Mouse (Mus musculus): Measurements from ENCODE around the gene Ryr2. TPM values are rescaled to one million over a fixed set of nuclear protein-coding genes. Genes with fewer than 3 reads are reported as not detected.

Gene Ryr2
- polyA plus RNA-seq, 2 experiments, result 0.16 to 0.19 TPM

- Histone ChIP-seq H3K9ac (replicated peaks) (no peak overlapping the region), H3K4me3 (ENCODE audit: insufficient read depth in 1 of 2, low read depth in 2 of 2, low read length in 2 of 2) (no peak overlapping the region), H3K4me2 (ENCODE audit: low read depth) (no peak overlapping the region), H3K36me3 (replicated peaks; ENCODE audit: control insufficient read depth, insufficient read depth, low read depth) (no peaks in the 10 kb centered on the region), H3K9me3 (ENCODE audit: control insufficient read depth, low read length) (no peaks in the 10 kb centered on the region), H3K4me1 (replicated peaks; ENCODE audit: control insufficient read depth in 2 of 2, insufficient read depth in 2 of 2, low read length in 1 of 2) (no peaks in the 10 kb centered on the region), H3K27ac (no peak overlapping the region), H3K27me3 (ENCODE audit: control insufficient read depth, insufficient read depth, low read length) (no peaks in the 10 kb centered on the region)
- WGBS (ENCODE audit: insufficient replicate concordance), result 64% methylated on average over 8 of the region's 8 CpGs
- no peak for ATAC-seq (ENCODE audit: insufficient read depth)
- TF ChIP-seq CTCF (IDR thresholded peaks at IDR 0.05; ENCODE audit: low read depth) (no peak), EP300 (IDR thresholded peaks at IDR 0.05; ENCODE audit: low read depth) (no peak)
- DNase-seq (ENCODE audit: low read depth in 3 of 3, low spot score in 3 of 3), result no peak
Measured at GRCm38 (mm10) chr13:12115551-12115950, 8.8 kb upstream of the Ryr2 start.

GRCm38 (mm10) chr13:12114816-12115215 lies 8.1 kb upstream of the Ryr2 start:
- WGBS (ENCODE audit: insufficient replicate concordance), result 54% methylated on average over 1 of the region's 1 CpGs
- Histone ChIP-seq H3K27me3 (ENCODE audit: control insufficient read depth, insufficient read depth, low read length) (no peaks in the 10 kb centered on the region), H3K9ac (replicated peaks) (no peak overlapping the region), H3K4me3 (ENCODE audit: insufficient read depth in 1 of 2, low read depth in 2 of 2, low read length in 2 of 2) (no peak overlapping the region), H3K4me2 (ENCODE audit: low read depth) (no peak overlapping the region), H3K27ac (no peak overlapping the region), H3K4me1 (replicated peaks; ENCODE audit: control insufficient read depth in 2 of 2, insufficient read depth in 2 of 2, low read length in 1 of 2) (no peaks in the 10 kb centered on the region), H3K9me3 (ENCODE audit: control insufficient read depth, low read length) (no peaks in the 10 kb centered on the region), H3K36me3 (replicated peaks; ENCODE audit: control insufficient read depth, insufficient read depth, low read depth) (no peaks in the 10 kb centered on the region)
- no peak for DNase-seq (ENCODE audit: low read depth in 3 of 3, low spot score in 3 of 3)
- no peak for TF ChIP-seq CTCF (IDR thresholded peaks at IDR 0.05; ENCODE audit: low read depth)
- no peak for ATAC-seq (ENCODE audit: insufficient read depth)

GRCm38 (mm10) chr13:12108955-12109354 lies 2.2 kb upstream of the Ryr2 start:
- Histone ChIP-seq H3K27ac (no peak overlapping the region), H3K9me3 (ENCODE audit: control insufficient read depth, low read length) (no peaks in the 10 kb centered on the region), H3K4me3 (ENCODE audit: insufficient read depth in 1 of 2, low read depth in 2 of 2, low read length in 2 of 2) (no peak overlapping the region), H3K36me3 (replicated peaks; ENCODE audit: control insufficient read depth, insufficient read depth, low read depth) (no peaks in the 10 kb centered on the region), H3K4me1 (replicated peaks; ENCODE audit: control insufficient read depth in 2 of 2, insufficient read depth in 2 of 2, low read length in 1 of 2) (no peaks in the 10 kb centered on the region), H3K27me3 (ENCODE audit: control insufficient read depth, insufficient read depth, low read length) (peaks cover 36% of the 10 kb centered on the region), H3K4me2 (ENCODE audit: low read depth) (no peak overlapping the region), H3K9ac (replicated peaks) (no peak overlapping the region)
- 0 out of 2 replicates have a peak, but pooled peaks have one; percentile 54 for ATAC-seq (ENCODE audit: insufficient read depth)
- no peak for DNase-seq (ENCODE audit: low read depth in 3 of 3, low spot score in 3 of 3)
- WGBS (ENCODE audit: insufficient replicate concordance), result 50% methylated on average over 1 of the region's 1 CpGs
- TF ChIP-seq CTCF (IDR thresholded peaks at IDR 0.05; ENCODE audit: low read depth) (no peak), EP300 (IDR thresholded peaks at IDR 0.05; ENCODE audit: low read depth) (no peak)

- peaks cover 36% of the 10 kb centered on the region for H3K27me3 ChIP-seq (ENCODE audit: control insufficient read depth, insufficient read depth, low read length)
- TF ChIP-seq CTCF (IDR thresholded peaks at IDR 0.05; ENCODE audit: low read depth), result no peak
- TF ChIP-seq EP300 (IDR thresholded peaks at IDR 0.05; ENCODE audit: low read depth), result no peak
- no peak for DNase-seq (ENCODE audit: low read depth in 3 of 3, low spot score in 3 of 3)
- H3K9ac ChIP-seq (replicated peaks), result no peak overlapping the region
- H3K9me3 ChIP-seq (ENCODE audit: control insufficient read depth, low read length), result no peaks in the 10 kb centered on the region
- H3K36me3 ChIP-seq (replicated peaks; ENCODE audit: control insufficient read depth, insufficient read depth, low read depth), result no peaks in the 10 kb centered on the region
- under 1% methylated on average over 66 of the region's 67 CpGs for WGBS (ENCODE audit: insufficient replicate concordance)
- no peak overlapping the region for H3K27ac ChIP-seq
- no peaks in the 10 kb centered on the region for H3K4me1 ChIP-seq (replicated peaks; ENCODE audit: control insufficient read depth in 2 of 2, insufficient read depth in 2 of 2, low read length in 1 of 2)
- peak overlapping the region; percentile 10 to 44; a peak in 3 of 4 replicates for H3K4me3 ChIP-seq (ENCODE audit: insufficient read depth in 1 of 2, low read depth in 2 of 2, low read length in 2 of 2)
- 0 out of 2 replicates have a peak, but pooled peaks have one; percentile 9 for ATAC-seq (ENCODE audit: insufficient read depth)
- peak overlapping the region; percentile 60 for H3K4me2 ChIP-seq (ENCODE audit: low read depth)
Measured at GRCm38 (mm10) chr13:12105830-12106628, 716 bp downstream of the Ryr2 start.

GRCm38 (mm10) chr13:12105231-12105829 lies 1.4 kb downstream of the Ryr2 start:
- Histone ChIP-seq H3K9ac (replicated peaks) (no peak overlapping the region), H3K4me1 (replicated peaks; ENCODE audit: control insufficient read depth in 2 of 2, insufficient read depth in 2 of 2, low read length in 1 of 2) (peaks cover 0 to 4% of the 10 kb centered on the region in 2 experiments; a peak in 2 of 4 replicates), H3K36me3 (replicated peaks; ENCODE audit: control insufficient read depth, insufficient read depth, low read depth) (no peaks in the 10 kb centered on the region), H3K27ac (no peak overlapping the region), H3K4me2 (ENCODE audit: low read depth) (no peak overlapping the region), H3K9me3 (ENCODE audit: control insufficient read depth, low read length) (no peaks in the 10 kb centered on the region), H3K27me3 (ENCODE audit: control insufficient read depth, insufficient read depth, low read length) (peaks cover 36% of the 10 kb centered on the region), H3K4me3 (ENCODE audit: insufficient read depth in 1 of 2, low read depth in 2 of 2, low read length in 2 of 2) (no peak overlapping the region)
- ATAC-seq (ENCODE audit: insufficient read depth), result no peak
- no peak for DNase-seq (ENCODE audit: low read depth in 3 of 3, low spot score in 3 of 3)
- 8% methylated on average over 17 of the region's 17 CpGs for WGBS (ENCODE audit: insufficient replicate concordance)
- TF ChIP-seq CTCF (IDR thresholded peaks at IDR 0.05; ENCODE audit: low read depth), result no peak
- TF ChIP-seq EP300 (IDR thresholded peaks at IDR 0.05; ENCODE audit: low read depth), result no peak

Measured in liver, embryonic 14.5 days (tissue).